Mouse (Mus musculus): ENCODE results near the gene Numbl.

Numbl gene

DNA sequence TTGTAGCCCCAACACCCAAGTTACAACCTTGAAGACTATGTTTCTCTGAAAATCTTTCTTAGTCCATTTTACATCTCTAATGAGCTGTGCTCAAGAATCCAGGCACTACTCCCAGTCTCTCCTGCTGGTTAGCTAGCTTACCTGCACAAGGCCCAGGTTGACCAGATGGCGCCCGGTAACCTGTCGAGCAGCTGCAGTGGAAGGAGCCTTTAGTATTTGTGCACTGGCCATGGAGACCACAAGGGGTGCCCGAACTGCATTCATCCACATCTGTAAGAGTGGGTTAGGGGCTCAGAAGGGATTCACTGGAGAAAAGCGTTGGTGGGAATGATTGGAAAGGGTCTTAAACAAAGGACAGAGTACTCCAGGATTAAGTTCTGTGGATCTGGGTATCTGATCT, 64.8 kb downstream of the Numbl start:
- no peak for DNase-seq (ENCODE audit: extremely low spot score, low read depth, low spot score)

- DNase-seq (ENCODE audit: extremely low spot score, low read depth, low spot score): no peak
Observed at GRCm38 (mm10) chr7:27324161-27324560, 65.9 kb downstream of the Numbl start.

GRCm38 (mm10) chr7:27324928-27325327, 66.7 kb downstream of the Numbl start:
- DNase-seq (ENCODE audit: extremely low spot score, low read depth, low spot score): no peak

DNA sequence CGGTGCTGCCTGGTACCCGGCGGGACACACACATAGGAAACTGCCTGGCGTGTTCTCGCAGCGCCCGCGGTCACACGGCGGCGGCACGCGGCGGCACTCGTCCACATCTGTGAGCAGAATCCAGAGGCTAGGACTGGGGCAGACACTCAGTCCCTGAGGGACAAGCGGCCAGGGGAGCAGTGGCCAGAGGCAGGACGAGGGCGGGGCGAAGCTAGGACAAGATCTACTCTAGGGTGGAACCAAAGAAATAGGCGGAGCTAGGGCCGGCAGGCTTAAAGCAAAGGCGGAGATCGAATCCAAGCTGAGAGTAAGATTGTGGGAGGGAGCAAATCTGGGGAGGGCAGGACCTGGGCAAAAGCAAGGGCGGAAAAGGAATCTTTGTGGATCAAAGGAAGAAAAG, 67.5 kb downstream of the Numbl start:
- peak; percentile 41 for DNase-seq (ENCODE audit: extremely low spot score, low read depth, low spot score)

GRCm38 (mm10) chr7:27326101-27326880, 68.1 kb downstream of the Numbl start:
- DNase-seq (ENCODE audit: extremely low spot score, low read depth, low spot score): no peak

GRCm38 (mm10) chr7:27327500-27327899, 69.3 kb downstream of the Numbl start:
- no peak for DNase-seq (ENCODE audit: extremely low spot score, low read depth, low spot score)

DNA sequence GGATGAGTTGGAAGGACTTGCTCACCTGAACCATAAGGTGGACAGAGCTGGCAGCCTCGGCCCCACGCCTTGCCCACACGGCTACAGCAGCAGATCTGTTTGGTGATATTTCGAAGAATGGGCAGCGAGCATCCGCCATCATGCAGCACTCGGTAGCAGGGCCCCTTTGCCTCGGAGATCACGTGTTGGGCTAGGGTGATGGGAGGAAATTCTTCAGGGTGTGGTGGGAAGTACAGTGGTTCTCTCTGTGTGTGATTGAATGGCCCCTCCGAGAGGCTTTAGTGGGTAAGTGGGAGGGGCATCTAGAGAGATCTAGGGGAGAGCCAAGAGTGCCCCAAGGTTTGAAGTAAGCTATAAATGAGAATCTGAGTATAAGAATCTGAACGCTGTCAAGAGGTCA, 69.9 kb downstream of the Numbl start:
- DNase-seq (ENCODE audit: extremely low spot score, low read depth, low spot score): no peak

- no peak for DNase-seq (ENCODE audit: extremely low spot score, low read depth, low spot score)
Observed at GRCm38 (mm10) chr7:27328648-27329047, 70.4 kb downstream of the Numbl start.

DNA sequence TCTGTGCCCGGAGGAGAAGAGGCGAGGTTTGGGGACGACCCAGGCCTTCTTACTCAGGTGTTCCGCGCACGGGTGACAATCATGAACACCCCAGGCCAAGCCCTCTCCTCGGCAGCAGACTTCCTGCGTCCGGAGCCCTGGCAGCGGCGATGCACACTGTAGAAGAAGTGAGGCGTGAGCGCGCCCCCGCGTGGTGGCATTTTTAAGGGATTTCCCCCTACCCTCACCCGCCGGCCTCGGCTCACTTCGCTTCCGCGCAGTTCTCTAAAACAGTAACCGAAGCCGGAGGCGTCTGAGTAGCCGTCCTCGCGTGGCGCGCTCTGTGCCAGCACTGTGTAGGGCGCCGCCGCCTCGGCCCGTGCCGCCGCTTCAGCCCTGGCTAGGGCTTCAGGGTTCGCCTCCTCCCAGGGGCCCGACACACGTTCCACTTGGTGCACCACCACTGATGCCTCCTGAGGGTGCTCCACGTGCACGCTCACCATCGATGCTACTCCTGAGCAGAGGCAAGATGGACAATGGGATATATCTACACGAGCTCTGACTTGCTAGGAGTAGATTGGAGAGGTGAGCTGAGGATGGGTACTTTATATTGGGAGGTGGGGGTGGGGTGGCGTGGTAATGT, 71.2 kb downstream of the Numbl start:
- DNase-seq (ENCODE audit: extremely low spot score, low read depth, low spot score): no peak

DNA sequence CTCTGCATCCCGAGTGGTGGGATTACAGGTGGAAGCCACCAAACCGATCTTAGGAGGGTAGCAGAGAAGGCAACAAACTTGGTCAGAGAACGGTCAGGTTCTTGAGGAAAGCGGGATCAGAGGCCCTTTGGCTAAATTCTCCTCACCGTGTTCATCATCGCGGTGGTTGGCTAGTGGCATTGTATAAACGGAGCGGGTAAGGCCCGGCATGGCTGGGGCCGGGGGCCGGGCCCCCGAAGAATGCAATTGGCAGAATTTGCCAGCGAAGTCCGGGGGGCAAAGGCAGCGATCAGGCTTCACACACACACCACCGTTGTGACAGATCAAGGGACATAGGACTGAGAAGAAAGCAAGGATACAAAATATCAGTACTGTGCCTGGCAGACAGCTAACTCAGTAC, 71.7 kb downstream of the Numbl start:
- no peak for DNase-seq (ENCODE audit: extremely low spot score, low read depth, low spot score)

GRCm38 (mm10) chr7:27330709-27331540, 72.7 kb downstream of the Numbl start:
- DNase-seq (ENCODE audit: extremely low spot score, low read depth, low spot score): no peak

- DNase-seq (ENCODE audit: extremely low spot score, low read depth, low spot score): no peak
Observed at GRCm38 (mm10) chr7:27331541-27331851, 73.3 kb downstream of the Numbl start.

All from hindlimb bud, embryonic 11.5 days (tissue).